ENCODE assay signal across 7 mouse cellular contexts in genomic region chr2:93063347-93063746, GRCm38 (mm10). TPM values are rescaled to one million over a fixed set of nuclear protein-coding genes. Genes with fewer than 3 reads are reported as not detected.
DNase-seq lines count a peak whose midpoint lies in the region; ATAC-seq and TF ChIP-seq lines count a peak whose summit lies in the region.

No protein-coding gene starts in this region.

- no peak overlapping the region for H3K4me3 ChIP-seq in neural tube, embryonic 12.5 days
- no peak overlapping the region for H3K4me3 ChIP-seq in hindbrain, embryonic 11.5 days (ENCODE audit: low read depth, low read length)
- H3K4me3 ChIP-seq in lung, adult 2 months (replicated peaks; ENCODE audit: extremely low read depth, low read depth, low read length), result no peak overlapping the region
- H3K4me3 ChIP-seq in small intestine, adult 2 months (ENCODE audit: low read depth, low read length), result no peak overlapping the region

- no peaks in the 10 kb centered on the region for H3K9me3 ChIP-seq in neural tube, embryonic 12.5 days
- no peaks in the 10 kb centered on the region for H3K9me3 ChIP-seq in hindbrain, embryonic 11.5 days (ENCODE audit: control insufficient read depth, low read length)

- ATAC-seq in neural tube, embryonic 12.5 days (ENCODE audit: low FRiP score, low read depth), result 0 out of 2 replicates have a peak, but pooled peaks have one; percentile 33
- ATAC-seq in hindbrain, embryonic 11.5 days (ENCODE audit: low FRiP score), result no peak

- DNase-seq in neural tube, embryonic 10.5 days (ENCODE audit: extremely low spot score, low spot score), result no peak
- DNase-seq in R1 (ENCODE audit: low read depth, low spot score), result peak; percentile 56
- DNase-seq in cerebellum, postnatal 10 days, result peak; percentile 88 to 91
- DNase-seq in hindbrain, embryonic 11.5 days (ENCODE audit: low spot score), result peak; percentile 75
- DNase-seq in lung, adult 2 months, result peak; percentile 44

- H3K27me3 ChIP-seq in neural tube, embryonic 12.5 days (replicated peaks), result no peaks in the 10 kb centered on the region
- no peaks in the 10 kb centered on the region for H3K27me3 ChIP-seq in hindbrain, embryonic 11.5 days (ENCODE audit: control insufficient read depth, insufficient read depth, low read length)
- no peaks in the 10 kb centered on the region for H3K27me3 ChIP-seq in small intestine, adult 2 months (ENCODE audit: control insufficient read depth, insufficient read depth, low read length)

- no peaks in the 10 kb centered on the region for H3K4me1 ChIP-seq in neural tube, embryonic 12.5 days
- H3K4me1 ChIP-seq in hindbrain, embryonic 11.5 days (replicated peaks; ENCODE audit: control insufficient read depth, insufficient read depth, low read length), result no peaks in the 10 kb centered on the region
- no peaks in the 10 kb centered on the region for H3K4me1 ChIP-seq in lung, adult 2 months (ENCODE audit: control insufficient read depth, insufficient read depth, low read length)
- no peaks in the 10 kb centered on the region for H3K4me1 ChIP-seq in small intestine, adult 2 months (ENCODE audit: control insufficient read depth, insufficient read depth, insufficient read length, low read length)

- 26% methylated on average over 2 of the region's 2 CpGs for WGBS in neural tube, embryonic 12.5 days
- 7% methylated on average over 2 of the region's 2 CpGs for WGBS in hindbrain, embryonic 11.5 days
- WGBS in lung, adult 2 months, result 19% methylated on average over 2 of the region's 2 CpGs
- 18% methylated on average over 2 of the region's 2 CpGs for WGBS in small intestine, adult 2 months

- no peak overlapping the region for H3K4me2 ChIP-seq in neural tube, embryonic 12.5 days (replicated peaks)
- no peak overlapping the region for H3K4me2 ChIP-seq in hindbrain, embryonic 11.5 days (replicated peaks; ENCODE audit: low read depth, low read length)

- TF ChIP-seq POLR2A in lung, adult 2 months (IDR thresholded peaks at IDR 0.05; ENCODE audit: borderline replicate concordance, extremely low read depth, low read depth, low read length), result no peak
- TF ChIP-seq POLR2A in small intestine, adult 2 months (IDR thresholded peaks at IDR 0.05; ENCODE audit: low read depth, low read length), result no peak

- no peaks in the 10 kb centered on the region for H3K36me3 ChIP-seq in neural tube, embryonic 12.5 days
- no peaks in the 10 kb centered on the region for H3K36me3 ChIP-seq in hindbrain, embryonic 11.5 days (ENCODE audit: control insufficient read depth, insufficient read depth, low read length)
- H3K36me3 ChIP-seq in small intestine, adult 2 months (ENCODE audit: control insufficient read depth, insufficient read depth, low read length), result no peaks in the 10 kb centered on the region

- H3K9ac ChIP-seq in neural tube, embryonic 12.5 days, result no peak overlapping the region
- no peak overlapping the region for H3K9ac ChIP-seq in hindbrain, embryonic 11.5 days (ENCODE audit: low read depth, low read length)

- TF ChIP-seq CTCF in lung, adult 2 months (IDR thresholded peaks at IDR 0.05; ENCODE audit: insufficient read depth, low read length), result peak; percentile 44
- TF ChIP-seq CTCF in small intestine, adult 2 months (IDR thresholded peaks at IDR 0.05; ENCODE audit: extremely low read depth, insufficient read length, insufficient replicate concordance, low read depth, low read length), result peak; percentile 54; the same call in 1 of the 2 replicates

- no peak overlapping the region for H3K27ac ChIP-seq in neural tube, embryonic 12.5 days
- no peak overlapping the region for H3K27ac ChIP-seq in hindbrain, embryonic 11.5 days (ENCODE audit: low read depth, low read length)
- no peak overlapping the region for H3K27ac ChIP-seq in small intestine, adult 2 months (ENCODE audit: insufficient read depth, low read depth, low read length)

RNA-seq across cellular contexts. Expression of gene Prdm11, which starts 17.4 kb away (rescaled TPM):
- polyA plus RNA-seq in neural tube, embryonic 12.5 days (2016; fragmentation: Nextera tagmentation; extraction: Ambion mirVana), result 2.9 and 5.1 TPM in 2 replicates
- polyA plus RNA-seq in hindbrain, embryonic 11.5 days (2014; fragmentation: Nextera tagmentation; extraction: Ambion mirVana), result 1.5 and 2.2 TPM in 2 replicates
- 12.3 and 14.1 TPM in 2 replicates for polyA plus RNA-seq in lung, adult 2 months (2012; rRNA removed)
- 1.7 and 2.6 TPM in 2 replicates for polyA plus RNA-seq in small intestine, adult 2 months (2012; rRNA removed)
